Mouse (Mus musculus) forebrain, embryonic 12.5 days (tissue): ENCODE measurements at regions not wholly inside any gene's neighbourhood (a gene's known extent, or its start where the extent isn't known, plus 50 kb on each side); places are given as distances from the start of the nearest gene placed in this dataset.
A peak's percentile ranks its signal among the peaks of the same experiment; 100 is the strongest.

Experiments used
- ATAC-seq: fragments of 200-750 bp; cut with Nextera tagmentation; 2 replicates; pipeline ENCODE4 v1.8.0; 2017; ENCODE audit warnings: moderate TSS enrichment; ENCODE audit not compliant: low FRiP score
- H3K27ac ChIP-seq: fragments of 300-500 bp; sonication (generic); 2 replicates; pipeline ENCODE4 v1.5.1; 2016; ENCODE audit warnings: mild to moderate bottlenecking
- H3K27me3 ChIP-seq: fragments of 300-500 bp; sonication (generic); 2 replicates; pipeline ENCODE4 v1.6.1; 2016; ENCODE audit warnings: mild to moderate bottlenecking
- H3K36me3 ChIP-seq: fragments of 300-500 bp; sonication (generic); replicated peaks from 2 replicates; pipeline ENCODE4 v1.6.1; 2016; ENCODE audit warnings: mild to moderate bottlenecking
- H3K4me1 ChIP-seq: fragments of 300-500 bp; sonication (generic); 2 replicates; pipeline ENCODE4 v1.6.1; 2016
- H3K4me2 ChIP-seq: fragments of 300-500 bp; sonication (generic); 2 replicates; pipeline ENCODE4 v1.6.1; 2016; ENCODE audit warnings: mild to moderate bottlenecking, moderate library complexity
- H3K4me3 ChIP-seq: fragments of 300-500 bp; sonication (generic); replicated peaks from 2 replicates; pipeline ENCODE4 v1.5.1; 2016; ENCODE audit warnings: mild to moderate bottlenecking
- H3K9ac ChIP-seq: fragments of 300-500 bp; sonication (generic); 2 replicates; pipeline ENCODE4 v1.6.1; 2016; ENCODE audit warnings: mild to moderate bottlenecking
- H3K9me3 ChIP-seq: fragments of 300-500 bp; sonication (generic); 2 replicates; pipeline ENCODE4 v1.6.1; 2016
- WGBS: fragments of 180-500 bp; shearing (Covaris S2); methylation state at CpG from one replicate; pipeline ENCODE4 v1.1.7; 2016; 5-methylcytosine and 5-hydroxymethylcytosine counted together

DNA sequence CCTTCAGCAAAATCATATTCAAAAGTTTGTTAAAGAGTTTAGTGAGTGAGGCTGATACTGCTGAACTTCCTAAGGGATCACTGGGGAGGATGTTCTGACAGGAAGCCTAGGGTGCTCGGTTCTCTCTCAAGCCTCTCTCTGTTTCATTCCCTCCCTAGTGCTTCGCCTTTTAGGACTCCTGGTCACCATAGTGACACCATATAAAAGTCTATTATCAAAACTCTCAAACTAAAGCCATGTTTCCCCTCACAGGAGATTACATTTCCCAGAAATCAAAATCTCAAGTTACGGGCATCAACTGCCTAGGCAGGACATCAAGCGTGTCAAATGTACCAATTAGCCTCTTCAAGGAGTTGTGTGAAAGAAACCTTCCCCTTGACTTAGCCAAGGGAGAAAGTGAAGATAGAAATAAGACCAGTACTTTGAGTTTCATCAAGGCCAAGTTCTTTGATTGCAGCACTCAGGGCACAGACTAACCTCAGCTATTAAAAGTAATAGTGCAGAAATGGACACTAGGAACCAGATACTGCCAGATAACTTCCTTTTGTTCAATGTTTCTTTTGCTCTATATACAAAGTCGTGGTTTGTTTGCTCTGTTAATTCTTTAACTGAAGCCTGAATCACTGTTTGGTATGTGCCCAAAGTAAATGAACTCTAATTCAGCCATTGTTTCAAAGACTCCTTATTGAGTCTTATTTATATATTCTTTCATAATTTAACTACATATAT, 752.6 kb downstream of the Jrkl start:
- Histone ChIP-seq H3K36me3 (no peaks in the 10 kb centered on the region), H3K4me3 (no peak overlapping the region), H3K9ac (no peak overlapping the region), H3K9me3 (no peaks in the 10 kb centered on the region), H3K4me1 (no peaks in the 10 kb centered on the region), H3K4me2 (no peak overlapping the region), H3K27ac (no peak overlapping the region), H3K27me3 (no peaks in the 10 kb centered on the region)
- 62% methylated on average over 5 of the region's 5 CpGs for WGBS
- ATAC-seq = no peak

DNA sequence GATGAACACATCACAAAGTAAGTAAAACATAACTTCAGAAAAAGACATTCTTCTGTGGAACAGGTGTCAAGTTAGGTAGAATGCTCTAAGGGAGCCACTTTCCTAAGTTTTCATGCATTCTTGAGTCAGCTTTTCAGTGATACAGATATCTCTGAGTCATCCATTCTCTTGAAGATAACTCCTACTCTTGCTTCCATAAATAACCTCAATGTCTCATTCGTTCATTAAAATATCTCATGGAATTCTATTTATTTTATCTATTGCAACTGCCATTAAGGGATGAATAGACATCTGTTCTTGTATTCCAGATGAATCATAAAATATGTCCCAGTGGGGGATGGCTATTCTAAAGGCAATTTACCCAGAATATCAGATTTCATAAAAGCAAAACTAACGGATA, 787.8 kb downstream of the Jrkl start:
- no peak overlapping the region for H3K27ac ChIP-seq

DNA sequence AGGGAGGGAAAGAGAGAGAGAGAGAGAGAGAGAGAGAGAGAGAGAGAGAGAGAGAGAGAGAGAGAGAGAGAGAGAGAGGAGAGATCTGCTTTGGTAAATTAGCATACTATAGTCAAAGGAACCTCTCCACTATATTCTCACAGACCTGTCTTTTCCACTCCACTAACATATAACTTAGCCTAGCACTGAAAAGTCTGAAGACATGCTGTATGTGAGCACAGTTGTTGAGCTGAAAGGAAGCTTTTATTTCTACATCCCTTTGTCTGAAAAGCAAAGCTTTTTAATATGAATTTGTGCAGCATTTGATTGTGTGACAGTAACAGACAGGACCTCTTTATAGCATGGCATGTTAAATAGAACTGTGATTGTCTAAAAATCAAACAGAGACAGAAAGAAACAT, 788.9 kb downstream of the Jrkl start:
- H3K4me1 ChIP-seq = no peaks in the 10 kb centered on the region
- no peaks in the 10 kb centered on the region for H3K27me3 ChIP-seq
- H3K9ac ChIP-seq = no peak overlapping the region
- H3K4me2 ChIP-seq = no peak overlapping the region
- H3K36me3 ChIP-seq = no peaks in the 10 kb centered on the region
- ATAC-seq = no peak
- no peak overlapping the region for H3K27ac ChIP-seq
- H3K4me3 ChIP-seq = no peak overlapping the region
- no peaks in the 10 kb centered on the region for H3K9me3 ChIP-seq

More for the DNA sequence above, 787.8 kb downstream of the Jrkl start:
- H3K4me3 ChIP-seq = no peak overlapping the region
- H3K36me3 ChIP-seq = no peaks in the 10 kb centered on the region
- no peak for ATAC-seq
- H3K27me3 ChIP-seq = no peaks in the 10 kb centered on the region
- 89% methylated on average over 2 of the region's 2 CpGs for WGBS
- no peak overlapping the region for H3K9ac ChIP-seq
- no peaks in the 10 kb centered on the region for H3K4me1 ChIP-seq
- no peaks in the 10 kb centered on the region for H3K9me3 ChIP-seq
- H3K4me2 ChIP-seq = no peak overlapping the region

DNA sequence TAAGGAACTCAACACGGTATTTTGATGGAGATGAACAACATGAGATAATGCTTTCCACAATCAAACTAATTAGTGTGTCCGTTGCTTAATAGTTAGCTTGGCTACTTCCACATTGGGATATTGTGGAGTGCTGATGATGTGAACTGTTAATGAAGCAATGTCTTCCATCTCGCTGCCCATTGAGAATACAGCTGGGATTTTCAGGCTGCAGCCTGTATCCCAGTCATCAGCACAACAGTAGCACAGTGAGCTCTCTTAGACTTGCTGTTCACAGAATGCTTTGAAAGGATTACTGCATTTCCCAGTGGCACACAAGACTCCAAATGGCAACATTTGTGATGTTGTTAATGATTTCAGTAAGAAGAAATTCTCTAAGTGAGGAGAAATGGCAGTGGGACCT, 811.5 kb downstream of the Jrkl start:
- H3K4me1 ChIP-seq = no peaks in the 10 kb centered on the region
- WGBS = 45% methylated on average over 3 of the region's 3 CpGs
- H3K9ac ChIP-seq = no peak overlapping the region
- no peak overlapping the region for H3K27ac ChIP-seq
- H3K27me3 ChIP-seq = no peaks in the 10 kb centered on the region
- no peaks in the 10 kb centered on the region for H3K36me3 ChIP-seq
- ATAC-seq = peak; percentile 84; the same call in 1 of the 2 replicates
- H3K4me3 ChIP-seq = no peak overlapping the region
- no peaks in the 10 kb centered on the region for H3K9me3 ChIP-seq
- no peak overlapping the region for H3K4me2 ChIP-seq

DNA sequence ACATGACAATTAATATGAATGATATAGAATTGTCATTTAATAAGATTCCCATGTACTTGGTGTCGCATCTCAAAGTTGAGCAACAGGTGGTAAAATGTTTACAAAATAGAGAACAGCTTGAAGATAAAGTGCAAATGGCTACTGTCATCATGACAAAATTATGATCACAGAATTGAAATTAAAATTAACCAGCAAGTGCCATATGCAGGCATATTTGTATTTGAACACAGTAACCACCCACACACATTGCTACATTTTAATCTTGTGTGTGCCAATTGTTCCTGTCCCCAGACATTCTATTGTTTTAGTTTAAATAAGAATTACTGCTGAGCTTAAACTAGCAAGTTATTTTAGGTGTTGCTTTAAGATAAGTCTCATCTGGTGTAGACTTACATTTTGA, 823.7 kb downstream of the Jrkl start:
- Histone ChIP-seq H3K4me3 (no peak overlapping the region), H3K27ac (no peak overlapping the region), H3K9me3 (no peaks in the 10 kb centered on the region), H3K36me3 (no peaks in the 10 kb centered on the region), H3K4me1 (no peaks in the 10 kb centered on the region), H3K27me3 (no peaks in the 10 kb centered on the region), H3K9ac (no peak overlapping the region), H3K4me2 (no peak overlapping the region)
- 97% methylated on average over 1 of the region's 1 CpGs for WGBS
- no peak for ATAC-seq

DNA sequence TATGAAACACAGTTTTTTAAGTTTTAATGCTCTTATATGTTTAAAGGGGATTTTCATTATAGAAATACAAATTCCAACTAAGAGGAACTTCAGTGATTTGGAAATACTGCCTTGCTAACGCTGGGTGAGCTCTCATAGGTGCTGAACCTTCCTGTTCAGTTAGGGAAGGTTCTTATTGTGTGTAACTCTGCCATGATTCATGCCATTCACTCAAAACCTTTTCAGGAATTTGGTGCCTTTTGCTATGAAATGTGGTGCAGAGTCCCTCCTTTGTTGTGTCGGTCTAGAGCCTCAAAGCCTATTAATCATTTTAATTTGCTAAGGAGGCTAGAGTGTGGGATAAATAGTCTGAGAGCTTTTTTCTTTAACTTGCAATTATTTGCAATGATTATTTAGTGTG, 837.1 kb downstream of the Jrkl start:
- ATAC-seq = no peak
- no peaks in the 10 kb centered on the region for H3K4me1 ChIP-seq

DNA sequence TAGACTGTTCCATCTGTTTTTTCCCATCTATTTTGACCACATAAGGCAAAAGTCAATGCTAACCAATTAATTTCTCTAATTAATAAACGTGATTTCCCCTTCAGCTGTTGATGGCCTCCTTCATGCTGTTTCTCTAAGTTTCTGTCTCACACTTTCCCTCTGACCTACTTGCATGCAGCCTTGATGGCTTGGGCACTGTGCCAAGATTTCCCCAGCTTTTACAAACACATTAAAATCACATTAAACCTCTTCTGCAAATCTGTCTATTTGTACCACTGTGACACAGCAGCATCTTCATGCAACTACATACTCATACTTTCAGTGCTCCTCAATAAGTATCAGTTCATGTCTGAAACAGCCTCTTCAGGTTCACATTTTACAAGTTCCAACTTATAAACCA, 841.4 kb downstream of the Jrkl start:
- no peaks in the 10 kb centered on the region for H3K9me3 ChIP-seq
- no peak; the same call in 1 of the 2 replicates for ATAC-seq
- H3K27me3 ChIP-seq = no peaks in the 10 kb centered on the region
- H3K9ac ChIP-seq = no peak overlapping the region
- H3K36me3 ChIP-seq = no peaks in the 10 kb centered on the region
- H3K4me3 ChIP-seq = no peak overlapping the region
- H3K4me2 ChIP-seq = no peak overlapping the region
- no peaks in the 10 kb centered on the region for H3K4me1 ChIP-seq
- WGBS = 51% methylated on average over 1 of the region's 1 CpGs
- H3K27ac ChIP-seq = no peak overlapping the region

More for the DNA sequence above, 837.1 kb downstream of the Jrkl start:
- Histone ChIP-seq H3K27me3 (no peaks in the 10 kb centered on the region), H3K36me3 (no peaks in the 10 kb centered on the region), H3K4me3 (no peak overlapping the region), H3K9ac (no peak overlapping the region), H3K27ac (no peak overlapping the region), H3K4me2 (no peak overlapping the region), H3K9me3 (no peaks in the 10 kb centered on the region)
- WGBS = 48% methylated on average over 2 of the region's 2 CpGs

DNA sequence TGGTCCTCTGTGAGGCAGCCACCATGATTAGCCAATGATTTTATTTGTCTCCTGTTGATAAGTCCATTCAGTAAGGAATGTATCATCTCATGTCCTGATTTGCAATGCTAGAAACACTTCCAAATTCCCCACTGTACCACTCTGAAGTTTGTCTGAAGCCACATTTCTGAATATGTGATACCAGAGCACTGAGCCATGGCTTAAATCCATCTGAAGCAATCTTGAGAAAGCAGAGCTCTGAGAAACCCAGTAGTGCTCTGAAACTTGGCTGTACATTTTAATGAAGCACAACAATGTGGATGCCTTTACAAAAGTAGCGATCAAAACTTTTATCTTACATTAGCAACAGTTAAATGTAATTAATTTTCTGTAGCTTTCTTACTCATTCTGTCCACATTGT, 850.0 kb downstream of the Jrkl start:
- H3K9me3 ChIP-seq = no peaks in the 10 kb centered on the region
- WGBS = 82% methylated on average over 1 of the region's 1 CpGs
- H3K4me2 ChIP-seq = no peak overlapping the region
- ATAC-seq = no peak
- no peak overlapping the region for H3K9ac ChIP-seq
- no peak overlapping the region for H3K4me3 ChIP-seq
- H3K4me1 ChIP-seq = no peaks in the 10 kb centered on the region
- H3K36me3 ChIP-seq = no peaks in the 10 kb centered on the region
- H3K27me3 ChIP-seq = no peaks in the 10 kb centered on the region
- no peak overlapping the region for H3K27ac ChIP-seq

DNA sequence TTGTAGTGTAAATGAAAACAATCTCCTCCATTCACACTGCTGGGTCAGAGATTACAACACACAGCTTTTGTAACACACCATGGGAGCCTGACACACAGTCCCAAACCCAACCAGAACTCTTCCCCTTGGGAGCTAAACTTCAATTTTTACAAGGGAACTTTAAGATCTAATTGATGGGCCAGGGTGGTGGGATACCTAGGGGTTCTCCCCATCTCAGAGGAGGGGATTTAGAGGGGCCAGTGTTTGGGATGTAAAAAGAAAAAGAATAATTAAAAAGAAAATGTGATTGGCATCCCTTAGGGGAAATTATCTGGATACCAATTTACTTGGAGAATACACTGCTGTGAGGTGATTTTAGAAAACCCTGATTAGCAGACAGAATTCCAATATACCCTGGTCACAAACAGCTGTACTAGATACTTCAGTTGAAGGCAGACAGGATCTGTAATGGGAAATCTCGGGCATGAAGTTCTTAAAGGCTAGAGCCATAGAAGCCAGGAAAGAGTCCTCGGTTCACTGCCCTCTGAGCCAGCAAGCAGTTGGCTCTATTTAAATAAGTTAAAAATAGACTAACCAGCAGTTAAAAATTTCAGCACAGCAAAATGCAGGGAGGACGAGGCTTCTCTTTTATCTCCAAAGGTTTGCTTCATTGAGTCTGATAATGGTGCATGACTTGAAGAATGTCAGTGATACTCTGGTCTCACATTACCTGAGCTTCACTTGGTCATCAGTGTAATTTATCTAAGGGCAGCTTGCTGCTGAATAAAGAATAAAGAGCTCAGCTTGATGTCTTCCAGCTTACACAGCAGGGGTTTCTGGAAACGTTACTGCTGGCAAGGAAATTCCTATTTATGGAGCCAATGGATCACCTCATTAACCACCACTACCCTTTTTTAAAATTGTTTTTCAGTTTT, 864.6 kb downstream of the Jrkl start:
- Histone ChIP-seq H3K4me1 (peaks cover 8% of the 10 kb centered on the region), H3K36me3 (no peaks in the 10 kb centered on the region), H3K27me3 (no peaks in the 10 kb centered on the region), H3K9ac (no peak overlapping the region), H3K9me3 (no peaks in the 10 kb centered on the region), H3K4me2 (no peak overlapping the region), H3K4me3 (no peak overlapping the region), H3K27ac (no peak overlapping the region)
- 6% methylated on average over 4 of the region's 4 CpGs for WGBS
- ATAC-seq = 0 out of 2 replicates have a peak, but pooled peaks have one; percentile 11

DNA sequence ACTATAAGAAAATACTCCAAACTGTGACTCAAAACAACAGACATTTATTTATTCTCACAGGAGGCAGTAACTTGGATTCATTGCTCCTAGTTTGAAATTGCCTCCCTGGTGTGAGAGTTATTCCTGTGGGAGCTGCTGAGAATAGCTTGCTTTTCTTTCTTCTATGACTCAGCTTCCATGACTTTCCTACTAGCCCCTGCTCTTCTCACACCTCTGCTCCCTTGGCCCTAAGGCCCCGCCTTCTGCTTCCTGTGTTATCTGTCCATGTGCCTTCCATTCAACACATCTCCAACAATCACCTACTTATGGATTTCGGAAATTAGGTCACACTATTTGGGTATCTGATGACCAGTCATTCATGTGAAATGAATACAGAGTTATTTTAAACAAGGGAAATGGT, 865.6 kb downstream of the Jrkl start:
- no peak overlapping the region for H3K9ac ChIP-seq
- H3K4me1 ChIP-seq = peaks cover 8% of the 10 kb centered on the region
- H3K27me3 ChIP-seq = no peaks in the 10 kb centered on the region
- no peak overlapping the region for H3K4me2 ChIP-seq
- WGBS = 58% methylated on average over 2 of the region's 2 CpGs
- H3K4me3 ChIP-seq = no peak overlapping the region
- ATAC-seq = no peak
- no peaks in the 10 kb centered on the region for H3K9me3 ChIP-seq
- no peaks in the 10 kb centered on the region for H3K36me3 ChIP-seq
- H3K27ac ChIP-seq = no peak overlapping the region

DNA sequence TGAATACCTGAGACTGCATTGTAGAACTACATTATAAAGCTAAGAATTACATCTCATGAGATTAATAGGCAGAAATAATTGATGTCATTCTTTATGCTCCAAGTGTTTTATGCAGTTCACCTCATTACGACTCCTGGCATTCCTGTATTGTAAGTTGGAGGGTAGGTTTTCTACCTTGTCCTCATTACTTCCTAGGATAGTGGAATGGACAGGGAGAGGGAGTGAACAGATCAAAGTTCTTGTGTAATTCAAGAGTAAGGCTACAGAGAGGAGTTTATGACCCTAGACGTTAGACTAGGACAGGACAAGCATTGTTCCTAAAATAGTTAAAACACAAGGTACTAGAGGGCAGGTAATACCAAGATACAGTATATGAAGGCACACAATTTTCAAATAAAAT, 901.3 kb downstream of the Jrkl start:
- H3K27ac ChIP-seq = no peak overlapping the region
- H3K9me3 ChIP-seq = no peaks in the 10 kb centered on the region
- no peak for ATAC-seq
- H3K4me2 ChIP-seq = no peak overlapping the region
- WGBS = 69% methylated on average over 2 of the region's 2 CpGs
- no peaks in the 10 kb centered on the region for H3K27me3 ChIP-seq
- no peak overlapping the region for H3K4me3 ChIP-seq
- no peaks in the 10 kb centered on the region for H3K36me3 ChIP-seq
- H3K9ac ChIP-seq = no peak overlapping the region
- no peaks in the 10 kb centered on the region for H3K4me1 ChIP-seq

DNA sequence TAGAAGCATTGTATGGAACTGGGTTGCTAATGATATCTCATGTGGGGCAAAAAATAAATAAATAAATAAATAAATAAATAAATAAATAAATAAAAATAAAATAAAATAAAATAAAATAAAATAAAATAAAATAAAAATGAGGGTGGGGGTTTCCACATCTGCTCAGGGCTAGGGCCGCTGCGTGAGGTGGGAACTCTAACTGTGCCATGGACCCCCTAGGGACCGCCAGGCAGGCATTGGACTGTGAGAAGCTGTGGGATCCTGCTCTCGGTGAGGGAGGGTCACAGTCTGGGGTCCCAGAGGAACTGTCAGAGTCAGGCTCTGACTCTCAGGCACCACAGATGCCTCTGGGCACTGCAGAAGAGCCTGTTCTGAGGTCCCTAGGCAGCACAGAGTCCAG, 904.2 kb downstream of the Jrkl start:
- no peaks in the 10 kb centered on the region for H3K27me3 ChIP-seq
- WGBS = 92% methylated on average over 4 of the region's 4 CpGs
- no peaks in the 10 kb centered on the region for H3K9me3 ChIP-seq
- no peak for ATAC-seq
- H3K27ac ChIP-seq = no peak overlapping the region
- H3K4me1 ChIP-seq = no peaks in the 10 kb centered on the region
- no peaks in the 10 kb centered on the region for H3K36me3 ChIP-seq
- H3K4me3 ChIP-seq = no peak overlapping the region
- H3K4me2 ChIP-seq = no peak overlapping the region
- no peak overlapping the region for H3K9ac ChIP-seq
